19 mouse cellular contexts compared by ENCODE assay signal in the genomic region with DNA sequence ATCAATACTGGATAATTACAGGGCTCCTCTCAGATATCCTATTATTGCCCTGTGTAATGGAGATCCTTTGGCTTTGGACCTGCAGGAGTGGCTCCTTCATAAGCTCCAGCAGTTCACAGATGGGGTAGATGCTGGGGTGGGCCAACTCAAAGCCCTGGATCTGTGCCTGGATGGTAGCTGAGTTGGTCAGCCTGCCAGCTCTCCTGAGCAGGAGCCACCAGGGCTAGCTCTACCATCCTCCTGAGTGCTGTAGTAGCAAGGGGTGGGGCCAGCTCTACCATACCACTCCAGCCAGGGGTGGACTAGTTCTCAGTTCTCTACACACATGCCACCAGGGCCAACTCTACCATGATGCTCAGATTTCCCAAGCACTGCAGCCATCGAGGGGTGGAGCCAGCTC. TPM values are rescaled to one million over a fixed set of nuclear protein-coding genes. Genes with fewer than 3 reads are reported as not detected.
DNase-seq lines count a peak whose midpoint lies in the region; ATAC-seq lines count a peak whose summit lies in the region.
"Had no signal": no experiment of that assay in that cellular context is flagged by ENCODE, and none has a peak within 500 bp of the region (broad histone marks: within the 10 kb centered on the region; RNA-seq: fewer than 3 reads in every experiment).

No protein-coding gene starts in this region.

- 60% methylated on average over 1 of the region's 1 CpGs for WGBS in liver, embryonic 13.5 days (ENCODE audit: insufficient replicate concordance)
- WGBS in liver, embryonic 12.5 days (ENCODE audit: insufficient replicate concordance): 81% methylated on average over 1 of the region's 1 CpGs
- 91% methylated on average over 1 of the region's 1 CpGs for WGBS in midbrain, embryonic 16.5 days

- no peaks in the 10 kb centered on the region for H3K9me3 ChIP-seq in liver, embryonic 13.5 days (replicated peaks)
- H3K9me3 ChIP-seq in liver, embryonic 12.5 days (replicated peaks): no peaks in the 10 kb centered on the region
- no peaks in the 10 kb centered on the region for H3K9me3 ChIP-seq in midbrain, embryonic 16.5 days (replicated peaks; ENCODE audit: control insufficient read depth, low read length, poor library complexity, severe bottlenecking)
- H3K9me3 ChIP-seq: embryonic facial prominence, embryonic 13.5 days; forebrain, embryonic 13.5 days; heart, embryonic 12.5 days; hindbrain, embryonic 15.5 days had no signal

- H3K36me3 ChIP-seq in liver, embryonic 13.5 days: peaks cover 56% of the 10 kb centered on the region
- H3K36me3 ChIP-seq in liver, embryonic 12.5 days: peaks cover 79% of the 10 kb centered on the region
- H3K36me3 ChIP-seq in midbrain, embryonic 16.5 days (ENCODE audit: control insufficient read depth, insufficient read depth, low read length): peaks cover 10% of the 10 kb centered on the region

- H3K4me3 ChIP-seq in liver, embryonic 13.5 days (replicated peaks): no peak overlapping the region
- no peak overlapping the region for H3K4me3 ChIP-seq in liver, embryonic 12.5 days
- H3K4me3 ChIP-seq in midbrain, embryonic 16.5 days (ENCODE audit: low read depth, low read length): no peak overlapping the region
- H3K4me3 ChIP-seq: embryonic facial prominence, embryonic 13.5 days; forebrain, embryonic 13.5 days; heart, embryonic 12.5 days; hindbrain, embryonic 15.5 days had no signal

- no peaks in the 10 kb centered on the region for H3K4me1 ChIP-seq in liver, embryonic 13.5 days (replicated peaks)
- H3K4me1 ChIP-seq in liver, embryonic 12.5 days: no peaks in the 10 kb centered on the region
- H3K4me1 ChIP-seq in midbrain, embryonic 16.5 days (ENCODE audit: control insufficient read depth, insufficient read depth, low read length): no peaks in the 10 kb centered on the region
- H3K4me1 ChIP-seq: embryonic facial prominence, embryonic 13.5 days; forebrain, embryonic 13.5 days; heart, embryonic 12.5 days; hindbrain, embryonic 15.5 days had no signal

- no peaks in the 10 kb centered on the region for H3K27me3 ChIP-seq in liver, embryonic 13.5 days
- no peaks in the 10 kb centered on the region for H3K27me3 ChIP-seq in liver, embryonic 12.5 days (replicated peaks)
- H3K27me3 ChIP-seq in midbrain, embryonic 16.5 days (ENCODE audit: control insufficient read depth, insufficient read depth, low read depth, low read length): no peaks in the 10 kb centered on the region
- H3K27me3 ChIP-seq: embryonic facial prominence, embryonic 13.5 days; forebrain, embryonic 13.5 days; heart, embryonic 12.5 days; hindbrain, embryonic 15.5 days; Patski had no signal

- no peak overlapping the region for H3K4me2 ChIP-seq in liver, embryonic 13.5 days
- H3K4me2 ChIP-seq in liver, embryonic 12.5 days: no peak overlapping the region
- H3K4me2 ChIP-seq in midbrain, embryonic 16.5 days (ENCODE audit: low read length): no peak overlapping the region
- H3K4me2 ChIP-seq: embryonic facial prominence, embryonic 13.5 days; forebrain, embryonic 13.5 days; heart, embryonic 12.5 days; hindbrain, embryonic 15.5 days had no signal

- DNase-seq in cerebellum, postnatal 10 days: peak; percentile 60 to 72
- DNase-seq in cerebellum, adult 18-20 months: no peak
- DNase-seq in gastrocnemius, postnatal 14 days: peak; percentile 5
- DNase-seq in gastrocnemius, postnatal 10 days: no peak
- DNase-seq in liver, embryonic 13.5 days: no peak
- DNase-seq: adrenal gland, postnatal 14 days; cerebellum, adult 11-12 months; cerebellum, adult 9-11 months; forebrain, postnatal 0 days; heart, postnatal 36 days had no signal

- ATAC-seq in liver, embryonic 13.5 days (ENCODE audit: low read depth): peak; percentile 34; the same call in 1 of the 2 replicates
- ATAC-seq in liver, embryonic 12.5 days: no peak
- ATAC-seq in midbrain, embryonic 16.5 days: no peak
- ATAC-seq: activated CD4-positive, CD25-positive, alpha-beta regulatory T cell, adult 4 months; forebrain, embryonic 13.5 days; forebrain, postnatal 0 days; intestine, embryonic 16.5 days; Patski had no signal

- H3K27ac ChIP-seq in liver, embryonic 13.5 days: no peak overlapping the region
- no peak overlapping the region for H3K27ac ChIP-seq in liver, embryonic 12.5 days
- no peak overlapping the region for H3K27ac ChIP-seq in midbrain, embryonic 16.5 days (ENCODE audit: low read length)
- H3K27ac ChIP-seq: embryonic facial prominence, embryonic 13.5 days; forebrain, embryonic 13.5 days; hindbrain, embryonic 15.5 days had no signal

- intact Hi-C loops in gastrocnemius, postnatal 14 days (cut with DNase I; ENCODE audit: low total_unique reads): no loop called here

- H3K9ac ChIP-seq in liver, embryonic 13.5 days: no peak overlapping the region
- no peak overlapping the region for H3K9ac ChIP-seq in liver, embryonic 12.5 days
- no peak overlapping the region for H3K9ac ChIP-seq in midbrain, embryonic 16.5 days (ENCODE audit: low read depth, low read length)
- H3K9ac ChIP-seq: embryonic facial prominence, embryonic 13.5 days; forebrain, embryonic 13.5 days; forebrain, postnatal 0 days; heart, embryonic 12.5 days; hindbrain, embryonic 15.5 days had no signal

RNA-seq across cellular contexts. Expression of a gene that starts 14.9 kb away (rescaled TPM):
- 1 to 10 TPM; 3.2 to 5.0 TPM for total RNA-seq in gastrocnemius, postnatal 14 days (2021)
- total RNA-seq in gastrocnemius, postnatal 10 days (2021): 1 to 10 TPM; 4.8 to 5.5 TPM
- polyA plus RNA-seq in liver, embryonic 13.5 days (2015; fragmentation: Nextera tagmentation; extraction: Ambion mirVana): 4.6 and 5.7 TPM in 2 replicates
- 11.1 and 12.7 TPM in 2 replicates for polyA plus RNA-seq in liver, embryonic 12.5 days (2016; fragmentation: Nextera tagmentation; extraction: Ambion mirVana)
- polyA plus RNA-seq in midbrain, embryonic 16.5 days (2015; fragmentation: Nextera tagmentation; extraction: Ambion mirVana): 5.7 and 5.9 TPM in 2 replicates

Comparison
In these comparisons a context has a peak if more than half of its experiments do, and no peak if none do; other contexts are left out.
1. DNase-seq: peak in cerebellum, postnatal 10 days (2 of 2) and gastrocnemius, postnatal 14 days (single experiment); none in cerebellum, adult 18-20 months (0 of 2), gastrocnemius, postnatal 10 days (single experiment) and liver, embryonic 13.5 days (single experiment).